Mouse (Mus musculus) regulatory T cell (primary cell): ENCODE results near the gene Hspa12b.

ENCODE experiments used
- in situ Hi-C: fragments of 300-600 bp; cut with MboI, MseI; formaldehyde crosslinking; loops from one replicate; pipeline ENCODE4 v1.15.1; 2025; ENCODE audit warnings: high pct_unique_total_duplicates

The Hspa12b gene

DNA sequence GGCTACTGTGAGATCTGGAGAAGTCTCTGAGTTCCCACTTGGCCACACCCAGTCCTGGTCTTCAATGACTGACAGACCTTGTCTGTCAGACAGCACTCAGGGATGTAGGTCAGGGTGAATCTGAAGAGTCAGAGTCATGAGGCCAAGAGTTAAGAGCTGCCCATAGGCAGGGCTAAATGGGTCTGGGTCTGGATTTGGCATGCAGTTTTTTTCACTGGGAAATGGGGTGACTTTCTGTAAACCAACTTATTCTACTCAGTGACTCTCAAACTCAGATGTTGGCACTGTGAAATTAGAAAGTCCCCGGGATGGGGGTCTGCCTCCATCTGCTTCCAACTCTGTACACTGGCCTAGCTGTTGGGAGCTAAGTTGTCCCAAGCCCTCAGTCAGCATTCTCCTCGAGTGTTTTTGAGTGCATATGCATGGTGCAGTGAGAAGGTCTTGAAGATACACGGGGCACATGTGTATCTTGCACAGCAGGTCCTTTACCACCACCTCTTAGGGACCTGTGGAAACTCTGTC is 1.6 kb downstream of the Hspa12b start:
- in situ Hi-C loops: no loop called here

- in situ Hi-C loops: no loop called here
Observed at GRCm38 (mm10) chr2:131129836-131130235, 2.8 kb downstream of the Hspa12b start.

DNA sequence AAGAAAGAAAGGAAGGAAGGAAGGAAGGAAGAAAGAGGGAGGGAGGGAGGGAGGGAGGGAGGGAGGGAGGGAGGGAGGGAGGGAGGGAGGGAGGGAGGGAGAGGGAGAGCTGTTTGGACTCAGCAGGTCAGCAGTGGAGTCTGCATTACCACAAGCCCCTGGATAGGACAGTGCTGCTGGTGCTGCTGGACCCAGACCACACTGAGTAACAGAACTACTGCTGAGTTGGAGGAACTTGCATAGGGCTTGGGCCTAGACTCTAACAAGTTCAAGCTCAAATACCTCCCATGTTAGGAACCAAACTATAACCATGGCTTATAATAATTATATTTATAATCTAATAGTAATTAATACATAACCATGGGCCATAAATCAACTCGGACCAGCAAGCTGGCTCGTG is 3.8 kb downstream of the Hspa12b start:
- in situ Hi-C loops: no loop called here

DNA sequence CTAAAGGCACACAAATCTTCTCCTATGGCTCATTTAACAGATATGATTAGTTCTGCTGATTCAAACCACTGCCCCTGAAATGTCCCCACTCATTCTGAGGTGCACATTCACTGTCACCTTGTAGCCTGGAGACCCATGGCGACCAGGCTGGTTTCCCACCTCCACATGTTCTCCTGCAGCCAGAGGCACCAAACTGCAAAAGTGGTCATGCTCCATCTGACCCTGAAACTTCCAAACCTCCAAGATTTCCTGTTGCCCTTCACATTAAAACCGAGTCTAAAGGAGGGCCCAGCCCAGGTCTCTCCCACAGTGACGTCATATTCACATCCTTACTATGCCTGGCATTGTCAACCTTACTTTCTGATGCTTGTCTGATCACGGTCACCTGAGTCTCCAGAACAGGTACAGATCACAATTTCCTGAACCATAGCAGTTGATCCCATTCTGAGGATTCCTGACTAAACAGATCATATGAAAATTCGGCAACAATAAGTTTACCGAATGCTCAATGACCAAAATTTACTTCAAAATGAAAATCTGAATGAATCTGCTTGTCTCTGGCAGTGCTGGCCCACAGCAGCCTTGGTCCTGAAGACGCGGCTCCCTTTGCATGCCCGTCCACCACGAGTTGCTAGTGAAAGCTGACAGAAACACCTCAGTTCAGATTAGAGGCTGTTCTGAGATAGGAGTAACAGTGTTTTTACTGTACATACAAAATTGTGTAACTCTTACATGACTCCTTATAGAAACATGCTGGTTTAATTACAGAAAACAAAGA is 5.2 kb downstream of the Hspa12b start:
- in situ Hi-C loops: no loop called here

- in situ Hi-C loops: no loop called here
Observed at GRCm38 (mm10) chr2:131132930-131133547, 6.0 kb downstream of the Hspa12b start, which contains the start of gene Gm11037. TSS of gene Gm11037 (plus strand) at chr2:131133497.

DNA sequence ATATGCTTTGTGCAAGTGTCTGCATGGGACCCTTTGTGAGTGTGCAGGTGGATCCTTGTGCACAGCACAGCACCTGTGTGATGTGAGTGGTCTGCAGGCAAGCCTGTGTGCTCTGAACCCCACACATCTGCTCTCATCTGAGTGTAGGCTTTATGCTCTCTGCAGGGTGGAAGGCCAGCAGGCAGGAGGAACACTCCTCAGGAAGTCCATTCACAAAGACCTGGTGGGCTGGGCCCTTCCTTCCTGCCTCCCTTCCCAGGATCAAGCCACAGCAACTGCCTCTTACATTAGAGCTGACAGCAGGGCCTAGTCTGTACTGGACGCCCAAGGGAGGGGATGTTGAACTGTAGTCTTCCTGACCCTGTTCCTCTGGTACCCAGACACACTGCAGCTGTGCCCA is 7.3 kb downstream of the Hspa12b start:
- in situ Hi-C loops: no loop called here

- in situ Hi-C loops: no loop called here
Observed at GRCm38 (mm10) chr2:131134826-131135400, 7.8 kb downstream of the Hspa12b start.

GRCm38 (mm10) chr2:131135521-131136139 is 8.6 kb downstream of the Hspa12b start:
- in situ Hi-C loops: no loop called here

DNA sequence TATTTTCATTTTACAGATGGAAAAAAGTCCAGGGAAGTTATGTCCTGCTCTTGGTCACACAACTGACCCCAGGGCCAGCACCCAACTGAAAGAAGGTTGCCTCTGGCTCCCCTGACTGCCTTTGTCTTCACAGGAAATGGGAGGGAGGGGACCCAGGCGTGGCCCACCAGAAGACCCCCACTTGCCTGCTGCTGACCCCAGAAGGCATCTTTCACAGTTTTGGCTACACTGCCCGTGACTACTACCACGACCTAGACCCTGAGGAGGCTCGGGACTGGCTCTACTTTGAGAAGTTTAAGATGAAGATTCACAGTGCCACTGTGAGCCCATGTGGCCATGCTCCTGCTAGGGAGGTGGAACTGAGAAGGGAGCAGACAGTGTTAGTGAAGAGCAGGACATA is 11.2 kb downstream of the Hspa12b start:
- in situ Hi-C loops: no loop called here

- in situ Hi-C loops: no loop called here
Observed at GRCm38 (mm10) chr2:131138760-131139159, 11.7 kb downstream of the Hspa12b start.

GRCm38 (mm10) chr2:131139287-131139686 is 12.2 kb downstream of the Hspa12b start:
- in situ Hi-C loops: no loop called here

- in situ Hi-C loops: loop anchor here (5.0 kb wide), 1 partner anchor 48 kb away; no protein-coding TSS in a partner anchor
Observed at GRCm38 (mm10) chr2:131139886-131140532, 12.9 kb downstream of the Hspa12b start.

GRCm38 (mm10) chr2:131140533-131140905 is 13.4 kb downstream of the Hspa12b start:
- in situ Hi-C loops: loop anchor here (5.0 kb wide), 1 partner anchor 48 kb away; no protein-coding TSS in a partner anchor

DNA sequence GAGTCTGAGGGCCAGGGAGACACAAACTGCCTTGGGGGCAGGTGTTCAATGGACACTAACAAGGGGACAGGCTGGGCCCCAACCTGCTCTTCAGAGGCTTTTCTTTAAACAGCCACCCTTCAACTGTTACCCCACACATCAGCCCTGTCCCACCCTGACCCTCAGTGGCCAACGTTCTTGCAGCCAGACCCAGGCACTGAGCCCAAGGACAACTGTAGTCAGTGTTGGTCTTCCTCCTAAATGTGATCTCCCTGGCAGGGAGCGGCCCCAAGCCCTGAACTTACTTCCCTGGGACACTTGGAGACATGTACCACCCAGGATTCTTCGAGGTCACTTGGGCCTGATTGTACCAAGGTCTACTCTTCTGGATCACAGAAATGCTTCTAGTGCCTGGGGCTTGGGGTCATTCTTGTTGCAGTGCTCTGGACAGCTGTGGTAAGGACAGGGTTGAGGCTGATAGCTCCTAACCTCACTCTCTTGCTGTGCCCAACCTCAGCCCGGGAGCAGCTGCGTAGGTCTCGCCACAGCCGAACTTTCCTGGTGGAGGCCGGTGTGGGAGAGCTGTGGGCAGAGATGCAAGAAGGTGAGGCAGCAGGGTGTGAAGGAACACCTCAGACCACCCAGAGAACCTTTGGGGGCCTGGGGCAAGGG is 14.4 kb downstream of the Hspa12b start:
- in situ Hi-C loops: loop anchor here (5.0 kb wide), 1 partner anchor 49 kb away; no protein-coding TSS in a partner anchor

GRCm38 (mm10) chr2:131142592-131142991 is 15.5 kb downstream of the Hspa12b start:
- in situ Hi-C loops: loop anchor here (5.0 kb wide), 1 partner anchor 50 kb away; no protein-coding TSS in a partner anchor

- in situ Hi-C loops: loop anchor here (5.0 kb wide), 1 partner anchor 51 kb away; no protein-coding TSS in a partner anchor
Observed at GRCm38 (mm10) chr2:131143007-131143780, 16.1 kb downstream of the Hspa12b start.

DNA sequence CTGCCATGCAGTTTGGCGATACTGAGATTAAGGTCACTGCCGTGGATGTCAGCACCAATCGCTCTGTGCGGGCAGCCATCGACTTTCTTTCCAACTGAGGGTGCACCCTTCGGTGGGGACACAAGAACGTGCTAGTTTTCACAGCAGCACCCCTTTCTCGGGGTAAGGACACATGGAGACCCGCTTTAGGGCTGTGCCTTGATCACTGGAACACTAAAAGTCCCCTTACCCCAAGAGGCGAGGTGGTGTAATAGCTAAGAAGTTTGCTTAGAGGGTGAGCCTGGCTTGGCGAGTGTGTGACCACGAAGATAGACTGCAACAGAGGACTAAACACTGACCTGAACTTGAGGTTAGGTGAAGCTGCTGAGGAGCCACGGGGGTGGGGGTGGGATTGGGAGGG is 18.0 kb downstream of the Hspa12b start:
- in situ Hi-C loops: no loop called here

DNA sequence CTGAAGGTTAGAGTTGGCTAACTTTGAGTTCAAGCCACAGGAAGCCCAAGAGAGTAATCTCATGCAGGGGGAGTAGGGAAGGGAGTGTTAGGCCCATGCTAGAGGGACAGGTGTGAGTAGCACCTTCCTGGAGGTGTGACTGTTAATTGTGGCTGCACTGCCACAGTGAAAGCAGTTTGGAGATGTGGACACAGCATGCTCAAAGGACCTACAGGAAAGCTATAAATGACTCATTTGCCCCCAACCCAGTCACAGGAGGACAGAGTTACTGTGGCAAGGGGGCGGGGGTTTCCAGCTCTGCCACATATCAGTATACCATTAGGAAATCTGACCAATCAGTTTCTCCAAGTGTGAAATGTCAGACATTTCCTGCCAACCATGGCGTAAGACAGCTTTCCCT is 18.5 kb downstream of the Hspa12b start:
- in situ Hi-C loops: no loop called here

GRCm38 (mm10) chr2:131146193-131147042 is 19.3 kb downstream of the Hspa12b start:
- in situ Hi-C loops: no loop called here
